Mouse (Mus musculus) stomach, embryonic 14.5 days (tissue): Measurements from ENCODE around the gene Nav2. TPM values are rescaled to one million over a fixed set of nuclear protein-coding genes. Genes with fewer than 3 reads are reported as not detected.

Experiments
- ATAC-seq: fragments of 200-750 bp; cut with Nextera tagmentation; 2 replicates; pipeline ENCODE4 v1.8.0; 2017; ENCODE audit warnings: low read depth, moderate TSS enrichment; ENCODE audit not compliant: insufficient number of reproducible peaks, insufficient read depth, low FRiP score
- H3K27ac ChIP-seq: fragments of 300-500 bp; sonication (generic); 2 replicates; pipeline ENCODE4 v1.5.1; 2014; ENCODE audit warnings: mild to moderate bottlenecking, low read length, moderate library complexity, mixed read lengths
- H3K27me3 ChIP-seq: fragments of 300-500 bp; sonication (generic); 2 replicates; pipeline ENCODE4 v1.6.1; 2014; ENCODE audit warnings: low read length, control low read depth, mixed read lengths; ENCODE audit not compliant: control insufficient read depth, insufficient read depth
- H3K36me3 ChIP-seq: fragments of 300-500 bp; sonication (generic); 2 replicates; pipeline ENCODE4 v1.6.1; 2014; ENCODE audit warnings: mild to moderate bottlenecking, control low read depth, low read length, moderate library complexity, mixed read lengths; ENCODE audit not compliant: control insufficient read depth, insufficient read depth
- H3K4me1 ChIP-seq: fragments of 300-500 bp; sonication (generic); 2 replicates; pipeline ENCODE4 v1.6.1; 2014; ENCODE audit warnings: low read length, control low read depth, mixed read lengths; ENCODE audit not compliant: control insufficient read depth, insufficient read depth
- H3K4me2 ChIP-seq: fragments of 300-500 bp; sonication (generic); replicated peaks from 2 replicates; pipeline ENCODE4 v1.6.1; 2014; ENCODE audit warnings: low read depth, low read length, control low read depth
- H3K4me3 ChIP-seq: fragments of 300-500 bp; sonication (generic); 2 replicates; pipeline ENCODE4 v1.5.1; 2014; ENCODE audit warnings: low read depth, low read length, control low read depth
- H3K9ac ChIP-seq: fragments of 300-500 bp; sonication (generic); replicated peaks from 2 replicates; pipeline ENCODE4 v1.6.1; 2014; ENCODE audit warnings: low read depth, mild to moderate bottlenecking, control low read depth, low read length, moderate library complexity, mixed read lengths
- H3K9me3 ChIP-seq: fragments of 300-500 bp; sonication (generic); 2 replicates; pipeline ENCODE4 v1.6.1; 2016; ENCODE audit warnings: low read depth, low read length, control low read depth; ENCODE audit not compliant: control insufficient read depth
- WGBS: fragments of 180-500 bp; shearing (Covaris S2); extraction: QIAGEN DNeasy Blood & Tissue Kit; methylation state at CpG from one replicate; pipeline ENCODE4 v1.1.7; 2014; 5-methylcytosine and 5-hydroxymethylcytosine counted together
- polyA plus RNA-seq: library from polyadenylated mRNA; unstranded; fragments of >200 nt; fragmentation: Nextera tagmentation; extraction: Ambion mirVana; gene quantifications from 2 replicates; pipeline ENCODE4 v1.2.1, GENCODE M21; 2014

The Nav2 gene
- polyA plus RNA-seq, 1 experiment from 2014 or later, result 41.1 TPM

GRCm38 (mm10) chr7:49301487-49301886 is 393.0 kb downstream of the Nav2 start:
- Histone ChIP-seq H3K9me3 (no peaks in the 10 kb centered on the region), H3K36me3 (no peaks in the 10 kb centered on the region), H3K27me3 (no peaks in the 10 kb centered on the region), H3K4me2 (no peak overlapping the region), H3K9ac (no peak overlapping the region), H3K4me1 (peaks cover 13% of the 10 kb centered on the region; the same call in 1 of the 2 replicates), H3K27ac (no peak overlapping the region), H3K4me3 (no peak overlapping the region)
- no peak for ATAC-seq
- 77% methylated on average over 6 of the region's 6 CpGs for WGBS

- H3K36me3 ChIP-seq, result no peaks in the 10 kb centered on the region
- peak overlapping the region; percentile 69 for H3K4me2 ChIP-seq
- ATAC-seq, result peak; percentile 79
- H3K27me3 ChIP-seq, result no peaks in the 10 kb centered on the region
- H3K9ac ChIP-seq, result peak overlapping the region; percentile 36
- 1% methylated on average over 31 of the region's 31 CpGs for WGBS
- H3K4me3 ChIP-seq, result peak overlapping the region; percentile 42
- H3K4me1 ChIP-seq, result peaks cover 10% of the 10 kb centered on the region; the same call in 1 of the 2 replicates
- no peaks in the 10 kb centered on the region for H3K9me3 ChIP-seq
- peak overlapping the region; percentile 53; the same call in 1 of the 2 replicates for H3K27ac ChIP-seq
Observed at GRCm38 (mm10) chr7:49303600-49304411, 395.3 kb downstream of the Nav2 start.

- Histone ChIP-seq H3K27ac (no peak overlapping the region), H3K4me1 (peaks cover 6% of the 10 kb centered on the region; the same call in 1 of the 2 replicates), H3K36me3 (peaks cover 3% of the 10 kb centered on the region; the same call in 1 of the 2 replicates), H3K4me2 (no peak overlapping the region), H3K9me3 (no peaks in the 10 kb centered on the region; the same call in 1 of the 2 replicates), H3K4me3 (no peak overlapping the region), H3K27me3 (no peaks in the 10 kb centered on the region), H3K9ac (no peak overlapping the region)
- no peak for ATAC-seq
- WGBS, result 90% methylated on average over 6 of the region's 6 CpGs
Observed at GRCm38 (mm10) chr7:49307717-49308116, 399.2 kb downstream of the Nav2 start.

- Histone ChIP-seq H3K4me3 (no peak overlapping the region), H3K4me1 (peaks cover 4% of the 10 kb centered on the region; the same call in 1 of the 2 replicates), H3K27me3 (no peaks in the 10 kb centered on the region), H3K4me2 (no peak overlapping the region), H3K36me3 (peaks cover 3% of the 10 kb centered on the region; the same call in 1 of the 2 replicates), H3K9ac (no peak overlapping the region), H3K9me3 (no peaks in the 10 kb centered on the region; the same call in 1 of the 2 replicates), H3K27ac (no peak overlapping the region)
- WGBS, result 74% methylated on average over 5 of the region's 5 CpGs
- ATAC-seq, result no peak
Observed at GRCm38 (mm10) chr7:49309746-49310145, 401.2 kb downstream of the Nav2 start.

- no peak overlapping the region for H3K4me2 ChIP-seq
- no peak overlapping the region for H3K9ac ChIP-seq
- peaks cover 3% of the 10 kb centered on the region; the same call in 1 of the 2 replicates for H3K36me3 ChIP-seq
- 39% methylated on average over 7 of the region's 7 CpGs for WGBS
- ATAC-seq, result 0 out of 2 replicates have a peak, but pooled peaks have one; percentile 21
- H3K4me1 ChIP-seq, result peaks cover 12% of the 10 kb centered on the region; the same call in 1 of the 2 replicates
- no peak overlapping the region for H3K4me3 ChIP-seq
- H3K27ac ChIP-seq, result no peak overlapping the region; the same call in 1 of the 2 replicates
- no peaks in the 10 kb centered on the region for H3K27me3 ChIP-seq
- no peaks in the 10 kb centered on the region; the same call in 1 of the 2 replicates for H3K9me3 ChIP-seq
Observed at GRCm38 (mm10) chr7:49313945-49314344, 405.4 kb downstream of the Nav2 start.

- Histone ChIP-seq H3K4me1 (peaks cover 14% of the 10 kb centered on the region; the same call in 1 of the 2 replicates), H3K4me3 (no peak overlapping the region), H3K4me2 (no peak overlapping the region), H3K36me3 (peaks cover 3% of the 10 kb centered on the region; the same call in 1 of the 2 replicates), H3K9me3 (no peaks in the 10 kb centered on the region; the same call in 1 of the 2 replicates), H3K27ac (no peak overlapping the region), H3K27me3 (no peaks in the 10 kb centered on the region), H3K9ac (no peak overlapping the region)
- 65% methylated on average over 3 of the region's 3 CpGs for WGBS
- ATAC-seq, result no peak
Observed at GRCm38 (mm10) chr7:49315033-49315432, 406.5 kb downstream of the Nav2 start.

GRCm38 (mm10) chr7:49316600-49316999 is 408.1 kb downstream of the Nav2 start:
- Histone ChIP-seq H3K4me1 (peaks cover 29% of the 10 kb centered on the region), H3K27ac (no peak overlapping the region), H3K27me3 (no peaks in the 10 kb centered on the region), H3K4me2 (no peak overlapping the region), H3K4me3 (no peak overlapping the region), H3K9ac (no peak overlapping the region), H3K9me3 (no peaks in the 10 kb centered on the region; the same call in 1 of the 2 replicates), H3K36me3 (peaks cover 3% of the 10 kb centered on the region; the same call in 1 of the 2 replicates)
- 74% methylated on average over 3 of the region's 3 CpGs for WGBS
- ATAC-seq, result no peak

GRCm38 (mm10) chr7:49318183-49318897 is 409.8 kb downstream of the Nav2 start:
- Histone ChIP-seq H3K27ac (no peak overlapping the region), H3K9me3 (no peaks in the 10 kb centered on the region), H3K4me1 (peaks cover 31% of the 10 kb centered on the region), H3K36me3 (no peaks in the 10 kb centered on the region), H3K27me3 (no peaks in the 10 kb centered on the region), H3K4me3 (no peak overlapping the region), H3K9ac (no peak overlapping the region), H3K4me2 (no peak overlapping the region)
- WGBS, result 76% methylated on average over 15 of the region's 15 CpGs
- no peak for ATAC-seq
